Mouse (Mus musculus): ENCODE results near the gene Gls.

Gene Gls

DNA sequence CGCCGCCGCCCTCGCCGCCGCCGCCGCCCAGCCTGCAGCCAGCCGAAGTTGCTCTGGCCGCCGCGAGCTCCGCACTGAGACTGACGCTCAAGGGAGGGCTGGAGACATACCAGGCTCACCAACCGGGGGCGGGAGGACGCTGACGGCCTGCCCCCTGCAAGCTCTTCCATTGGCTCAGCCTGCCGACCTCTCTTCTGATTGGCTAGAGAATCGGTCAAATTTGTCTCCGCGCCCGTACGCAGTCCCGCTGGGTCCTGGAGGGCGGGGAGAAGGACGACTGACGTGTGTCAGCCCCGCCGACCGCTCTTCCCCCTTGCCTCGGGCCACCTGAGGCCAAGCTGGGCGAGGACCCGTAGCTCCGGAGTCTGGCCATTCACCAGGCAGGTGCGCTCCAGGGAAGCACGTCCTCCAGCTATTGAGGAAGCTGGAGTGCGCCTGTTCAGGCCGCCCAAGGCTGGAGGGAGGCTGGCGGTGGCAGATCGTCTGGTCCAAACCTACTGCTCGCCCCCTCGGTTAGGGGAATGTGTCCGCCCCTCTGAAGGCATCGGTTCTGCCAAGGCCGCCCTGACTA, at the start of gene Gls:
Gene Gls (minus strand): TSS at position 90 of the 571 bp plus-strand sequence.
- DNase-seq (ENCODE audit: low spot score in 2 of 2): peak; percentile 97

DNA sequence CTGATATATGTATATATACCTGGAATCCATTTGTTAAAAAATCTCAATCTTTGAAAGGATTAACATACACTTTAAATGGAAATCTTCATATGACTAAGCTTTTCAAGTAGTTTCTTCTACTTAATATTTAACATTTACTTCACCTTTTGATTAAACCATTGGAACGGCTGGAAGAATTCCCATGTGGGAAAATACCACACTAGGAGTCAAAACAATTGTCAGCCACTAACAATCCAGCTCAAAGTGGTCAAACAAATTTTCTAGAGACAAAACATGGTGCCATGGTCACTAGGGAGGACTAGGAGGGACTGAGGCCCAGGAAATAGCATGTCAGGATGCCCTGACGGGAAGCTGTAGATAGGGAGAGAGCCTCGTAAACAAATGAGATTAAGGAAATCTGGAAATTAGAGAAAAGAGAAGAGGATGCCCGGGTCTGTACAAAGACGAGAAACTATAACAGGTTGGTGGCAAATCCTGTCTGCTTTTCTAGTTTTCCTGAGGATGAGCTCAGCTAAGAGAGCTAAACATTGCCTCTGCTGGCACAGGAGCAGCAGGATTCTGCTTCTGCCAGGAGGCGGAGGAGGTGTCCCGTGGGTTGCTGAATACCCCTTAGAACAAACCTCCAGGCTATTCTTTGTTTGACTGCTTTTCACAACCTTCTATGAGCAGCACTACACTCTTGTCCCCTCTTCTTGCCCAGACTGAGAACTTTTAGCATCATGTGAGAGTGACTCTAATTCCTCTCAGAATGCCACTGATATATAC, 47.0 kb upstream of the Gls start:
- DNase-seq (ENCODE audit: low spot score in 2 of 2): peak; percentile 70 to 83

DNA sequence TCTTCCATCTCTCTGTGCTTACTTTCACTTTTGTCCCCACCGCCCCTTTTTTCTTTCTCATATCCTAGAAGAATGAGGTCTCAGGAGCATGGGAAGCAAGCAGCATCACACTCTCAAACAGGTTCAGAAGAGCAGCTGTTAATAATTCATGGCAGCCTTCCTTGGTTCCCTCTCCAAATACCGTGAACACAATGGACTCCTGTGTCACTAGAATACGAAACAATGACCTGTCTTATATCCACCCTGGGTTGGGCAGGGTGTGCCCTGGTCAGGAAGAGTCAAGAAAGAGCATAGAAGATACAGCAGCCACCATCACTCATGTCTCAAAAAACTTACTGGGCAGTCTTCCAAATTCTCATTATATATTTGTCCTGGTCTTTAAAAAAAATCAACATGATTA, 46.3 kb upstream of the Gls start:
- DNase-seq (ENCODE audit: low spot score in 2 of 2): no peak

DNA sequence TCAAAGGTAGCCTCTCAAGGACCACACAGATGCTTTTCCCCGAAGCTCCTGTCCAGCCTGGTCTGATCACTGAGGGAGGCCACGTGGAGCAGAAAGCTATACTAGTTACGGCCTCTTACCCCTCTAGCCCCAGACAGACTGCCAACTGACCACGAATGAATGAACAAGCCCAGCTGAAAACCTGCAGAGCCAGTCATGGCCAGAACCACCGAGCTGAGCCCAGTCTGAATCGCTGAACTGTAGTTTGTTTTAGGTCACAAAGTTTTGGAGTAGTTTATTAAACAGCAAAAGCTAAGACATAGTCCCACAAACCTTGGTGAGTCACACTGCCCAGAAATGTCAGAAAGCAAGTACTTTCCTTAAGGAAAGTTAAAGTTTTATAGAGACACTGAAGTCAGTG, 45.0 kb upstream of the Gls start:
- DNase-seq (ENCODE audit: low spot score in 2 of 2): no peak

DNA sequence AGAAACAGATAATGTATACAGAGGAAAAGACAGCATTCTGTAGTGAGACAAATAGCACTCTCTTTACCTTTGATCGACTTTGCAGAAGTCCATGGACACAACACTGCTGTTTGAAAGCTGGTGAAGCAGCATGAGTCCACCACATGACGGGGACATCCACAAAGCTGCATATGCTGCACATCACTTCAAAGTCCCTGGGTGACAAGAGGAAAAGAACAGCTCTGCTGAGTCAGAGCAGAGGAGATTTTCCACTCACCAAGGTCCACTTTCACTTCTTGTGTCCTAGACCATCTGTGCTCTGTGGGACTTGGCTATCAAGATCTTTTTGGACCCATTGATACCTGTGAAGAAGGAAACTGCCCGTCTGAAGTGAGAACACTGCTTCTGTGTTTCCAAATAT, 41.2 kb upstream of the Gls start:
- no peak for DNase-seq (ENCODE audit: low spot score in 2 of 2)

DNA sequence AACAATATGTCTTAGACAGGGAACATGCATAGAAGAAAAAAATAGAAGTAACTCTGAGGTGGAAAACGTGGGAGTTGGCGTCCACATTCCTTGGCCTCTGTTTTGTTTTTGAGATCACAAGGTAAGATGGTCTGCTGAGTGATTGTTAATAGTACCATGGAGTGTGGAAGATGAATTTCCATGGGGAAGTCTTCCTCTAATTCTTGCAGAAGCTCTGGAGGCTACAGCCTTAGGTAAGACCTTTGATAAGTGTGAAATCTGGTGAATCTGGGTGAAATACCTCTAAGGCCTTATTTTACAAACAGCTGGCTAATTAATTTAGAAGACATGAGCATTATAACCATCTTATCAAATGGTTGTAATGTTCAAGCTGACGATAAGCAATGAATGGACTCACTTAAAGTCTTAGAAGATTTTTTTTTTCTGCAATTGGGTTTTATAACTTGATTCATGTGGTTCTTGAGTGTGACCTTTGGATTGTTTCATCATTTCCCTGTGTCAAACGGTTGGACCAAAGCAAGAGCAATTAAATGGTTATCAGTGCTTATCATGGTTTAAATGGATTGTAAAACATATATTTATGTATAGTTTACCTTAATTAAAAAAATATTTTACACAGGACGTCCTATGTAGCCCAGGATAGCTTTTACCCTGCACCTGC, 39.1 kb upstream of the Gls start:
- DNase-seq (ENCODE audit: low spot score in 2 of 2): no peak

DNA sequence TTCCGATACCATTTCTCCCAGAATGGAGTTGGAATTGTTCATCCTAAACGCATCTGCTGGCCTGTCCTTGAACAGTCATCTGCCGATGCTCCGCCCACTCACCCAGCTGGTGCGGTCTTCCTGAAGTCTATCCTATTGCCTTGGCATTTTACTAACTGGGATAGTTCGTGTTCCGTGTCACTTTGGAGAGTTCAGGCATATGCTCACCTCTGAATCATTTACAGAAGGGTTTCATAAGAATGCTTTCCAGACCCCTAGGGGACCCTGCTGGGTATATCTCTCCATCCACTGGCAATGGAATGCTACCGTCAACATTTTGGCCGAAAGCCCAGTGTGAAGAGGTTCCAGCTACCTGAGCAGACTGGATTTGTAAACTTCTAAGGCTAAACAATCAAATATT, 37.3 kb upstream of the Gls start:
- DNase-seq (ENCODE audit: low spot score in 2 of 2): peak in 1 of 2 experiments; percentile 33

DNA sequence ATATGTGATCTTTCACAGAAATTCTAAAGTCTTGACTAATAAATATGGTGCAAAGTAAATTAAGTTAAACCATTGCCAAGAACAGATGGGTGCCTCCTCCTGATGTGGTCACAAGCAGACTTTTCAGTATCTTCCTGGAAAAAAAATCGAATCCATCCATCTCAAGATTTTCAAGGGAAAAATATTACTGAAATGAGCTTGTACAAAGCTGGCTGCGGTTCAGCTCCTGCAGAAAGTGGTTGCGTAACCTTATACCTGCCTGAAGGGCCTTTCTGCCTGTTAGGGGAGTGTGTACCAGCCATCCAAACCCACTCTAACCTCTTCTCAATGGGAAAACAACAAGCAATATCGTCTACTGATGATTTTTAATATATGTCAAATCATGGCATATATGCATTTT, 36.6 kb upstream of the Gls start:
- DNase-seq (ENCODE audit: low spot score in 2 of 2): no peak

DNA sequence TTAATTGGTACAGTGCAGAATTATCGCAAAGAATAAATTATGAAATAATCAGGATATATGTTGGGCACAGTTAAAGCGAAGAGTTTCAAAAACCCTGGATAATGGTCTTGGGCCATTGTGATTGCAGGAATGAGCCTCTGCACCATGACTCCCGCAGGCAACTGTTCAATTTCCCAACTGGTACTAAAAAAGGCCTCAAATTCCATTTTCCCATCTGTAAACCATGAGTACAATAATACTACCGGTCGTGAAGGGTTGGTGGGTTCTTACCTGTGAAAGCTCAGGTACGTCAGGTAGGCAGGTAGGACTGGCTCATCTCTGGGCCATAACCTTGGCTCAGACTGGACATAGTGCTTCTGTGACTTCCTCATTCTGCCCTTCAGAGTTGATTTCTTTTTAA, 35.0 kb upstream of the Gls start:
- no peak for DNase-seq (ENCODE audit: low spot score in 2 of 2)

DNA sequence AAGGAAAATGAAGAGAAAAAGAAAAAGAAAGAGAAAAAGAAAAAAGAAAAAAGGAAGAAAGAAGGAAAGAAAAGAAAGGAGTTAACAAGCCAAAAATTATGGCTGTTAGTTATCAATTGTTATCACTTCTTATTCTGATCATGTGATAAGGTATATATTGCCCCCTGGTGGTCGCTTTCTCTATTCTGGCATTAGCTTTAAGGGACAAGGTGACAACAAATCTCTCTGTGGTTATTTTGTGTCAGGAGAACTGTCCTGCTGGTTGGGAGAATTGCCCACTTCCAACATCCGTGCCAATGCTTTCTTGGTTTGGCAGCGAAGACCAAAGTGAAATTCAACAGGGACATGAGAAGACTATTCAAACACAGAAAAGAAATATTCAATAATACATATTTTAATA, 34.6 kb upstream of the Gls start:
- DNase-seq (ENCODE audit: low spot score in 2 of 2): no peak

DNA sequence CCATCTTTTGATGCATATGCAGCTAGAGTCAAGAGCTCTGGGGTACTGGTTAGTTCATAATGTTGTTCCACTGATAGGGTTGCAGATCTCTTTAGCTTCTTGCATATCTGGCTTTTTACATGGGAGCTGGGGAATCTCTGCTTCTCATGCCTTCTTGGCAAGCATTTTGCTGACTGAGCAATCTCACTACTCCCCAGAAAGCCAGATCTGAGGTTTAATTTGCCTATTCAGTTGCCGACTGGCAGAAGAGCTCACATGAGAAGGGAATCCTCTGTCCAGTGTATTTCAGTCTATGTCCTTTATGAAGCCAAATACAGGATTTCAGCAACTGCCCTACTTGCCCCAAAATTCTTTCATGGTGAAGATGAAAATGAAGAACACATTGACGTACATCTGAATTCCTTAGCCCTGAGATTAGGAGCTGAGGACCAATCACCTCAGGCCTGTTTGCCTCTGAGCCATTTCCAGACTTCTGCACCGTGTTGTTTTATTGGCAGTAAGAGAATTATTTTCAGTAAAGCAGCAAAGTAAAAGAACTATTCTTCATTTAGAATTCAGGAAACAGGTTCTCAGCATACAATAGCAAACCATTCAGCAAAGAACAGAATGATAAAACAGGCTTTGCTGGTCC, 33.0 kb upstream of the Gls start:
- no peak for DNase-seq (ENCODE audit: low spot score in 2 of 2)

DNA sequence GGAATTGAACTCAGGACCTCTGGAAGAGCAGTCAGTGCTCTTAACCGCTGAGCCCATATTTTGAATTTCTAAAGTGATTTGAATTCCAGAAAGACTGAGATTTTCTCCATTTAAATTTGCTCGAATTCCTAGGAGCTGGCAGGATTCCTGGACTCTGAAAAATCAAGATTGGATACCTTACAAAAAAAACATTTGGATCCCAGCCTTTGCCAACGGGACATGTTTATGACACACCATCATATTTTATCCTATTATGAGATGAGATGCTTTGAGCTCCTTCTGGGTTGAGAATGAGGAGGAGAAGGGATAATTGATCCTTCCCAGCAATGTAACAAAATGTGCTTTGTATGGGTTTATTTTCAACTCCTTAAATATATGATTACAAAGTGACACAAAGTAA, 31.3 kb upstream of the Gls start:
- DNase-seq (ENCODE audit: low spot score in 2 of 2): peak in 1 of 2 experiments; percentile 37

DNA sequence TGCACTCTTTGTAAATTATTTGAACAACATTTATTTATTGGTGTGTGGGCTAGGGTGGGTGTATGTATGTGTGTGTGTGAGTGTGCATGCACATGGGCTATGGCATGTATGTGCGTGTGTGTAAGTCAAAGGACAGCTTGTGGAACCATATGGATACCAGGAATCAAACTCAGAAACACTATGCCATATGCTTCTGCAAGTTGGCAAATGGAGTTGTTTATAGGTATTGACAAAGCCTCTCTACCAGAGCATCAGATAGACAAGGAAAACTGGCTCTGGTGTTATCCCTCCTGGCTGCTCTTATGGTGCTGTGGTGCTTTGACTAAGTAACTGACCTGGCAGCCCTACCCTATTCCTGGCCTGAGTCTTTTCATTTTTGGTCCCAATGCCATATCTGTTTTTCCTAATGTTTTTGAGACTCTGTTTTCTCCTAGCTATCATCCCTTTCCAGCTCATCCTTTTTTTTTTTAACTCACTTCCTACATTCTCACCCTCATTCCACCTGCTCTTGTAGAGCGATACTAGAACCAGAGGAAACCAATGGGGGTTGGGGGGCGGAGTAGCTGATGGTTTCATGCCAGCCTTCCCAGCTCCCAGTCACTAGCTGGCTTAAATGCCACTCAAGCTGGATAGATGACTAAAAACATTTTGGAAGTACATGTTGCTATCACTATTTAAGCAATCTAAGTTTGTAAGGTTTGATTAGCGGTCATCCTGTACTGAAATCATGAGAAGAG, 27.5 kb upstream of the Gls start:
- DNase-seq (ENCODE audit: low spot score in 2 of 2): peak in 1 of 2 experiments; percentile 23

DNA sequence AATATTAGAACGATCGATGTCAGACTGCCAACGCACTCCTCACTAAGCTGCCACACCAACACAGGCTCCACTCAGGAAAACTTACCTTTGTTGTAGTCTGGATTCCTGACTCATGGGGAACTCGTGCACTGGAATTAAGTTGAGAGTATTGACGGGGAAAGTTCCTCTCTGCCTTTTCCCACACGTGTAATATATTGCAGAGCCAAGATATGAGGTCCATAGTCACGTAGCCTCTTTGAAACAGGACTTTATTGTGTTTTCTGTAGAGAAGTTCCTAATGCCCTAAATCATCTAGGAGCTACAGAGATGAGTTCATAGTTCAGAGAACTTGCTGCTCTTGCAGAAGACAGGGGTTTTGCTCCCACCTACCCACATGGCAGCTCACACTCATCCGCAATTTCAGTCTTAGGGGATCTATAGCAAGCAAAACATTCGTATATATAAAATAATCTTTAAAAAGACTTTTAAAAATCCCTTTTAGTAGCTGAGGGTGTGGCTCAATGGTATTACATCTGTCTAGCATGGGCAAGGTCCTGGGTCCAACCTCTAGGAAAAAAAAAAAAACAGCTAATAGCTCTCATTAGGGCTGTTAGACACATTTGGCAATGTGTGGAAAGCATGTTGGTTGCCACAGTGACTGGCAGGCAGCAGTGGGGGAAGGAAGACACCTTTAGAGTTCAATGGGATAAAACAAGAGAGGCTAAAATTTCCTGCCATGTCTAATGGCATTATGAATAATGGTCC, 25.1 kb upstream of the Gls start:
- DNase-seq (ENCODE audit: low spot score in 2 of 2): no peak

DNA sequence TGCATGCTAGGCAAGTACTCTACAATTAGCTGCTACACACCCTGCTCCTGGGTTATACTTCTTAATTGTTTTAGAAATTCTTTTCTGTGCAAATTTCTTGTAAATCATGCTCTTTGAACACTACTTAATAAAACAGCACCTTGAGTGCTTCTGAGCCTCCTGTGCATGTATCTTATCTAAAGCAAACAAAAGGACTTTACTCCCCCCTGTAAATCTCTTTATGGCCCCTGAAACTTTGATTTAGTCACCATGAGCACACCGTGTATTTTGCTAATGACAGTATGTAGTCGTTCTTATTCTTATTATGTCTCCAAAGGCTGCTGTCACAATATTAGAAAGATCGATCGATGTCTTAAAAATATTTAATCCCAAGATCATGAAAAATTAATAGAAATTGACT, 23.9 kb upstream of the Gls start:
- no peak for DNase-seq (ENCODE audit: low spot score in 2 of 2)

DNA sequence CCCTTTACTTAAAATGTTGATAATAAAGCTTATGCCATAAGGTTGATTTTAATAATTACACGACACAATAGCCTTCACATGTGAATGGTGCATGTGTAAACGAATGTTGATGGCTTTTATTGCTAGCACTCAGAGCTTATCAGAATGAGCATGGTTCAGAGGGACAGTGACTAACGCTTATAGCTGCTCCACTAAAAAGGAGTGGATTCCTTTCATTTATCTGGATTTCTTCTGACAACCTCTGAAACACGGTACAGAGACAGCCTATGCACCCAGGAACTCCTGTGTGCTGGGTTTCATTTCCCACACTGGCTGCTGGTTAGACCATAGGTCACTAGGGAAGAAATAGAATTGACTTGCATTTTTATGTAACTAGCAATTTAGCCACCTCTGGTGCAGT, 23.2 kb upstream of the Gls start:
- no peak for DNase-seq (ENCODE audit: low spot score in 2 of 2)

DNA sequence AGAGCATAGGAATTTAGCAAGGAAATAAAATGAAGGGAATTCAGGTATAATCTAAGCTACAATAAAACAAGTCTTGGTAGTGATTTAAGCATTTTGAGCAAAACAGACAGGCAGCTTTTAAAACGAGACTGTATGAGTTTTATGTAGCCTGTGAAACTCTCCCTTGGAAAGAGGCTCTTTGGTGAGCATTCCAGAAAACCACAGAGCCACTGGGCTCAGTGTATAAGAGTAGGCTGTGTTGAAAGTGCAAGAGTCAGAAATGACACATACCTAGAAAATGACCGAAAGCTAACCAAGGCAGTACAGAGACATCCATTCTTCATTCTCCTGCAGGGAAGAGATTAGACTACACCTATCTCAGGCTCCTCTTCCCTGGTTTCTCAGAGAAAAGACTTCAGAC, 21.4 kb upstream of the Gls start:
- DNase-seq (ENCODE audit: low spot score in 2 of 2): no peak

DNA sequence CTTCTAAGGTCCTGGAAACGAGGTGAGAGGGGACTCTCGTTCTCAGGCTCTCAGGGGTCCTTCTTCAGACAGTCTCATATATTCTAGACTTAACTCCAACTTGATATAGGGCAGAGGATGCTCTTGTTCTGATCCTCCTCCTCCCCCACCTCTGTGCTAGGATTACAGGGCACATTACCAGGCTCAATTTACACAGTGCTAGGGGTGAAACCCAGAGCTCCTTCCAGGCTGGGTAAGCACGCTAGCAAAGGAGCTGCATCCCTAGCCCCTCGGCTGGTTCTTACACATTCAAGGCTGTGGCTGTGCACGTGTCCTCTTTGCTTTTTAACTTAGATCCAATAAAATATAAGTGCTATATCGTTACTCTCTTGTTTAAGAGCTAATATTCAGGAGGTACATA, 20.4 kb upstream of the Gls start:
- no peak for DNase-seq (ENCODE audit: low spot score in 2 of 2)

DNA sequence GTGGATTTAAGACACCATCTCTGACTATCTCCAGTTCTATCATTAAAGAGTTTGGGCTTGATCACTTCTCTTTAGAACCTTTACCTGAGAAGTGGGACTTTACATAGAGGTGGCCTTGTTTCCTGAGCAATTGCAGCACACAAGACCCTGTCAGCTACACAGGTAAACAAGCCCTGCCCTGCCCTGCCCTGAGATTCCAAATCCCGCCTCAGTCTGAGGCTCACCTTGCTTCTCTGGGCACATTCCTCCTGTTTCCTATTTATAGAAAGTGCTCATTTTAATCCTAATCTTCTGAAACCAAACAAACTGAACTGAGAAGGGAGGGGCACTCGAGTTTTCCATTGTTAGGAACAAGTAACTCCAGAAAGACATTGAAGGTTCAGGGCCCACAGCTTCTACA, 19.4 kb upstream of the Gls start:
- DNase-seq (ENCODE audit: low spot score in 2 of 2): no peak

DNA sequence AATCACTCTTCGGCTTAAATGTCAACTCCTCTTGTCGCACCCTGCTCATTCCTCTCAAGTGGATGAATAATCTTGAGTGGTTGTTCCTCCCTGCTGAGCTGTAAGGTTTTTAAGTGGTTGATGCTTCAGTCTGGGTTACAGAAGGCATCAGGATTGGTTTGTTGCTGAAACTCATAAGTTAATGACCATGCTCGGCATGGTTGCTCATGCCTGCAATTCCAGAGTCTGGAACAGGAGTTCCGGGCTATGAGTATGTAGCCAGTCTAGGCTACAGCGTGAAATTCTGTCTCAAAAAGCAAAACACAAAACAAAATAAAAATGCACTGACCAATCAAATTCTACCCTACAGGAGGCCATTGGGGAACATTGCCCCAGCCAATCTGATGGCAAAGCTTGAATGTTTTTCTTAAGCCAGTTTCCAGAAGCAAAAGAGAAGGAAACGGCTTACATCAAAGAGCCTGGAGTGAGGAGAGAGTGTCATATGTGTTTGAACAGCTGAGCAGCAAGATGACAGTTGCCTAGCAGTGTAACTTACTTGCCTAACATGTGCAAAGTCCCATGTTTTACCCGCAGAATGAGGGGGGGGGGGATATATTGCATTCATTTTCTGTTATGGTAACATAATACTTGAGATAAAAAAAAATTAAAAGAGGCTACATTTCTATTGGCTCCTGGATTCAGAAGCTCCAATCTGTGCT, 18.2 kb upstream of the Gls start:
- DNase-seq (ENCODE audit: low spot score in 2 of 2): no peak

All from frontal cortex, postnatal 36 days (tissue).